Mouse (Mus musculus) heart, postnatal 25 days (tissue): ENCODE measurements around the gene Nckap5. TPM values are rescaled to one million over a fixed set of nuclear protein-coding genes. Genes with fewer than 3 reads are reported as not detected.
"Not testable (repeated sequence)": the region's sequence is repeated elsewhere in the genome, so short reads cannot be mapped to it uniquely, and the experiment has no call there.

Experiments used
- DNase-seq: peaks from one replicate; pipeline ENCODE4 v3.0.0; 2022; ENCODE audit warnings: low spot score
- intact Hi-C: fragments of 180-260 bp; cut with DNase I; formaldehyde crosslinking; loops from one replicate; pipeline ENCODE4 v1.15.1; 2025
- total RNA-seq, 2 experiments: library from RNA; stranded (reverse); gene quantifications; 2 replicates each; pipeline ENCODE4 v1.2.3; 2021

Nckap5 gene
- total RNA-seq, 2 experiments from 2014 or later: 8.5 to 12.7 TPM

DNA sequence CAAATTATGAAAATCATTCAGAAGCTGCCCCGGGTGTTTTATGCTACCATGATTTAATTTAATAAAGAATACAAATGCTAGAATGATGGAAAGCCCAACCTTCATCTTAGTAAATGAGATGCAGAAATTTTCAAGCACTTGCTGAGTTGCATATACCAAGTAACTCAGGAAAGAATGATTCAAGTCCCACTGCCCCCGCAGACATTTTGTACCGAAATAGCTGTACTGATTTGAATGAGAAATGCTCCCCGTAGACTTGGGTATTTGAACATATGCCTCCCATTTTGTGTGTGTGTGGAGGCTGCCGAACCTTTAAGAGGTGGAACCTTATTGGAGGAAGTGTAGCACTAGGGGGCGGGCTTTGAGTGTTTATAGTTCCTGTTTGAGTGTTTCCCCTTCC is 56.7 kb downstream of the Nckap5 start:
- DNase-seq, intact Hi-C loops: not testable (repeated sequence)

DNA sequence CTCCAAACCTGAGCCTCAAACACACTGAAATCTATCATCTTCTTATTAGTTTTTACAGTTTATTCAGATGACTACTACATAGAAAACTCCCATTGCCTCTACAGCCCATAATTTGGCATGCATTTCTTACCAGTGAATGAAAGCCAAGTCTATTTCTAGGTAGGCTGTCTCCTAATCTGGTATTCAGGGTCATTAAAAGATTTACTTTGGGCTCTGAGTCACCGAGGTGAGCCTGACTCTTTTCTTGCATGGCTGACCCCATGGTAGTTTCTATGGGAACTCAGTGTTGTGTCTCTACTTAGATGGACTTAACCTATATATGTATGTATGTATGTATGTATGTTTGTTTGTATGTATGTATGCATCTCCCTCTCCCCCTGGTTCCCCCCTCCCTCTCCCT is 63.6 kb downstream of the Nckap5 start:
- intact Hi-C loops: no loop called here
- DNase-seq: no peak

- DNase-seq: no peak
- intact Hi-C loops: no loop called here
These were observed 65.0 kb downstream of the Nckap5 start for GRCm38 (mm10) chr1:126765506-126766170.

DNA sequence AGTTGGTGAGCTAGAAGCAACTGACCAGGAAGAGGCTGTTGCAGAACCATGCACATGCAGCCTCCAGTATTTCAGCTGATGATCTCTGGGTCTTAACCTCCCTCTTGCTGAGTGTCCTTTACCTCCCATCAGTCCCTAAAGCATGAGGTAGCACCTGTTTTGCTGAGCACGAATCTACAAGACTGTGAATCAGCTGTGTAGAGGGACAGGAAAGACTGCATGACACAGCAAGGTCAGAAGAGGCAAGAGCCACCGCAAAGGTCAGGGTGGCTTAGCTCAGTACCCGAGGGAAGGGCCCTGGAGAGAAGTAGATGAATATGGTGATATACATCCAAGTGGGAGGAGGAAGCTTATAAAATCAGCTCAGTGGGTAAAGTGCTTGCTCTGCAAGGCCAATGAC is 66.4 kb downstream of the Nckap5 start:
- intact Hi-C loops: no loop called here
- no peak for DNase-seq

DNA sequence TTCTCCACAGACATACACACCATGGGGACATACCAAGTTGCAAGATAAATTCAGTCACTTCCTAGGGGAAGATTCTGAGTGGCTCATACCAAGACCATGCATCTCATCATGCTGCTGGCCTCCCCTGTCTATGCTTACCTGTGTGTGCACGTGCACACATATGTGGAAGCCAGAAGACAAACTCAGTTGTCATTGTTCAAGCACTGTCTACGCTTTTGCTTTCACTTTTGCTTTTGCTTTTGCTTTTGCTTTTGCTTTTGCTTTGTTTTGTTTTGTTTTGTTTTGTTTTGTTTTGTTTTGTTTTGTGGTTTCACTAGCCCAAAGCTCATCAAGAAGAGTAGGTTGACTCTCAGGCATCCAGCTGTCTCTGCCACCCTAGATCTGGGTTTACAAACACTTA is 67.4 kb downstream of the Nckap5 start:
- no peak for DNase-seq

DNA sequence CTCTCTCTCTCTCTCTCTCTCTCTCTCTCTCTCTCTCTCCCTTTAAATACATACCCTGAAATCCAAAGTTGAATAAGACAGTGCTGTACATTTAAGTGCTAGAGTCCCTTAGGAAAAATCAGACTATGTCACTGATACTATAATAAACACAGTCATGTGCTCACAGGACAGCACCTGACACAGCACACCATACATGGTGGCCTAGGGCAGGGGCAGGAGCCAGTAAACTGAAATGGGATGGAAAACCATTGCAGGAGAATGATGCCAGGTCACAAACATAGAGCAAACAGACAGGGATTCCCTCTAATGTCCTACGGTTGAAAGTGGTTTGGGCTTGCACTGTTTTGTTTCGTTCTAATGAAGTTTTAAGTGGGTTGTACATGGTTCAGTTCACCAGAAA is 70.2 kb downstream of the Nckap5 start:
- DNase-seq: no peak
- intact Hi-C loops: no loop called here

More for the DNA sequence above, 67.4 kb downstream of the Nckap5 start:
- intact Hi-C loops: no loop called here

GRCm38 (mm10) chr1:126755682-126756081 is 74.9 kb downstream of the Nckap5 start:
- DNase-seq: no peak
- intact Hi-C loops: no loop called here

- DNase-seq: no peak
- intact Hi-C loops: no loop called here
These were observed 77.0 kb downstream of the Nckap5 start for GRCm38 (mm10) chr1:126753611-126754010.

- DNase-seq: no peak
- intact Hi-C loops: no loop called here
These were observed 78.2 kb downstream of the Nckap5 start for GRCm38 (mm10) chr1:126752247-126753037.

DNA sequence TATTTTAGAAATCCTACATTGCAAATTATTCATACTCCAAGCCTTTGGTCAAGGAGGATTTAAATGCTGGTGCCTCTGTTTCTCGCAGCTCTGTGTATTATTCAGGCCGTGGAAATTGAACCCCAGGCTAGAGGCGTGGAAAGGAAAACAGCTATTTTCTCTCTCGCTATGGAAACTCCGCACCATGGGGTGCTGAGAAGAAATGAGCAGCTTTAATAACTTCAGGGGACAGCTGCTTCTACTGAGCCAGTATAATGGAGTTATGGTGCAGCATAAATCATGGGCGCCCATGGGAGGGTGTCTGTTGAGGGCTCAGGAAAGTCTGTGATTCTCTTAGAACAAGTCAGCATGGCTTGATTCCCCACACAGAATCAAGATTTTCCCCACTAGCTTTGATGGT is 79.5 kb downstream of the Nckap5 start:
- intact Hi-C loops: no loop called here
- no peak for DNase-seq

DNA sequence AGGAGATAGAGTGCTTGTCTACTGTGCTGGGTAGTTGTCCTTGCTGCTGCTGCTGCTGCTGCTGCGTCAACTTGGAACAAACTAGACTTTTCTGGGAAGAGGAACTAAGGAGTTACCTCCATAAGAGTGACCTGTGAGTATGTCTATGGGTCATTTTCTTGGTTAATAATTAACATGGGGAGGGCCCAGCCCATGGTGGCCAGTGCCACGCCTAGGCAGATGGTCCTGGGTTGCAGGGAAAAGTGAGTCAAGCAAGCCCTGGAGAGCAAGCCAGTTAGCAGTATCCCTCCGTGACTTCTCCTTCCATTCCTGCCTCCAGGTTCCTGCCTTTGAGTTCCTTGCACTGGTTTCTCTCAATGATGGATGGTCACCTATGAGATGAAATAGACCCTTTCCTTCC is 80.4 kb downstream of the Nckap5 start:
- no peak for DNase-seq
- intact Hi-C loops: no loop called here

- intact Hi-C loops: no loop called here
- no peak for DNase-seq
These were observed 82.7 kb downstream of the Nckap5 start for GRCm38 (mm10) chr1:126747914-126748313.

DNA sequence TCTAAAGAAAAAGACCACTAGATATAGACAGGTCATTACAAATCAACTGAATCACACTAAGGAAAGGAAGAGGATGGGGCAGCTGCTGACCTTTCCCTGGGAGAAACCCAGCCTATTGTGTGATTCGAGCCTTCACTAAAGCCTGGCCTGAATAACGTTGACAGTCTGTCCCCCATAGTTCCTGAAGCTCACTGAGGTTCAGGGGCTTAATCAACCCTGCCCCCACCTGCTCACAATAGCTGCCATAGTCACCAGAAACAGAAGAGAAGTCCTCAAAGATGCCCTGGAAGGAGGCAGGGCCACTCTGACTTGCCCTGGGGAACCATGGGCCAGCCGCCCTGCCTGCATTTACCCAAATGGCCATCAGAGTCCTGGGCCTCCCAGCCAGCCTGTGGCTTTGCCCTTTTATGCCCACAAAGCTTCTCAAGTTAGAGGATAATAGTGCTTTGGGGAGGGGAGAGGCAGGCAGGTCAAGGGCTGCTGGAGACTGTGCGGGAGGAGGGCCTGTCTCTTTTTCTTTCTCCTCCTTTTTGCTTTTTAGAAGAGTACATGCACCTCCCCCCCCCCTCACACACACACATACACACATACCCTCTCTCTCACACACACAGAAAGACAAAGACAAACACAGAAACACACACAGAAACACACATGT is 85.0 kb downstream of the Nckap5 start:
- no peak for DNase-seq
- intact Hi-C loops: no loop called here

DNA sequence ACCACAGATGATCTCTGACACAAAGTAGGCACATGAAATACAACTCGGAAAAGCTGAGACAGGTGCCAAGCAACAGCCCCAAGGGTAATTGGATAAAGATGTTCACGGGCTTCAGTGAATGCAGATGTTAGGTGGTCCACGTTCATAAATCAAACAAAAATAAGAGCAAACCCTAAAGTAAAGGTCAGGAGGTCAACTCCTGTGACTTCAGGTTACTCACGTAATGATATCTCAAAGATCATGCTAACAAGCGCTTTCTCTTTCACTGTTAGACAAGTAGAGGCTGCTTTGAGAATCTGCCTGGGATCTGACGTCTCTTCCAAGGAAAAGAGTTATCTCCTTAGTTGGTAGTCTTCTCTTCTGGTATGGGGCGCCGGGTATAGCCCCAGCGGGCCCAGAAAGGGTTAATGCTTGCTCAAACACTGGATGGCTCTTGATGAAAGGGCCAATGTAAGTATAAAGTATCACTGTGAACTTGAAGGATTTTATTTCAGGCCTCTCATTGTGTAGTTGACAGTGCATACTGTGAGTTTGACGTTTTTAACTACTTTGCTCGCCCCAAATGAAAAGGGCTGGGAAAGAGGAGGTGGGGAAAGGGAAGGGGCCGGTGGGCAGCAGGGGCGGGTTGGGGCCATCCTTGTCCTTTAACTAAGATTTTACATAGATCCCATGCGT is 85.8 kb downstream of the Nckap5 start:
- DNase-seq: no peak
- intact Hi-C loops: no loop called here

GRCm38 (mm10) chr1:126738291-126738640 is 92.3 kb downstream of the Nckap5 start:
- no peak for DNase-seq
- intact Hi-C loops: loop anchor here (5.0 kb wide), 3 partner anchors 79 to 189 kb away; partner anchors contain the start of gene Nckap5

DNA sequence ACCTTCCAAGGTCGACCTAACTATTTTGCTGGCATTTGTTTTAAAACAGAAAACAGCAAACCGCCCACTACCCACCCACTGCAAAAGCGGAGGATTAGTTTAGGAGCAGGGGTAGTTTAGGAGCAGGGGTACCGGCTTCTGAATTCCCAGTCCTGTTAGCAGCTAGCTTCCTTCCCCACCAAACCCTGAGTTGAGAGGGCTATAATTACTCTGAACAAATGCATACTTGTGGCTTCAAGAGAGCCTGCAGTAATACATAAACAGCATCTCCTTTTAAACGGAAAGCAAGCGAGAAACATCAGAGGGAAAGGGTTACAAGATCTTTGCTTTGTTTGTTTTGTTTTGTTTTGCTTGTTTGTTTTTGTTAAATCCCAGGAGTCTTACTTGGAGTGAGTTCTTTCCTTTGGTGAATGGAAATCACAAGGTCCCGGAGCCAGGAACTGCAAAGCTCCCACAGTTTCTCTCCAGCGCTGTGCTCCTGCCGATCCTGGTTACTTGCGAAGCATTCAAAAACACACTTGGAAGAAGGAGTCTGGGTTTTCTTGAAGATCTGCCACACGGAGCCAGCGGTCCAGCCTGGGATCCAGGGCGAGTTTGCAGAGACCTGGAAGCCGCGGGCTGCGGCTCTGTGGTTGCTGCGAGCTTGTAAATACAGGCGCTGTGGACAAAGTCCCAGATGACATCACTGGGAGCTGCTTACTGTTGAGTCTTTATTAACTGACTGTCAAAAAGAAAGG is 92.9 kb downstream of the Nckap5 start:
- intact Hi-C loops: loop anchor here (5.0 kb wide), 3 partner anchors 80 to 190 kb away; partner anchors contain the start of gene Nckap5
- DNase-seq: peak; percentile 5

- DNase-seq: no peak
- intact Hi-C loops: no loop called here
These were observed 98.9 kb downstream of the Nckap5 start for GRCm38 (mm10) chr1:126731691-126732090.

DNA sequence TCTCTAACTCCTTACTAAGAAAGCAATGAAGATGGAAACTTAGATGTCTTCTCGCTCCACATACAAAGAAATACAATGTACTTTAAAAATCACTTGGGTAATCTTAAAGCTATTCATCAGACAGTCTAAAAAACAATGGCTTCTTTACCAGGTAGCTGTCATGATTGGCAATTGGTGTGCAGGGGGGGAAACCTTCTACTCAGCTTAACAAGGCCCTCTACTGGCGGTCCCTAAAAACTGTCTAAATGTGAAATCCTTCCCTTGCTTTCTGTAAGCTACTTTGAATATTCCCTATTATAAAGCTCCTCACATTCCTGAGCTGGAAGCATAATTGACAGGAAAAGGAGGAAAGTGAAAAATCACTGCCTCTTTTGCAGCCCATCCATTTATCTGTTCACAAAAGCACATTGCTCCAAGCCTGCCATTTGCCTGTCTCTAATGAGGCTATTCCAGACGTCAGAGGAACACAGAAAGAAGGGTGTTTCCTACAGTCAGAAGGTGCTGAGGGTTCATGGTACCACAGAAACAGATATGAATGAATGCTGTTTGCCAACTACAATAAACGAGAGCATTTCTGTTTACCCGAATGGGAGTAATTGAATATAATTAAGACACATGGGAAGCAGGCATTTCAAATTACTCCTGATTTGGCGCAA is 104.1 kb downstream of the Nckap5 start:
- no peak for DNase-seq

More for the DNA sequence above, 104.1 kb downstream of the Nckap5 start:
- intact Hi-C loops: loop anchor here (10.0 kb wide), 1 partner anchor 932 kb away; no protein-coding TSS in a partner anchor
